Mouse (Mus musculus) E14TG2a.4 (cell line): ENCODE results near the gene Rbm39.

Source experiments
- CTCF ChIP-seq: conservative IDR thresholded peaks from 2 replicates; pipeline ENCODE4 v1.5.1; 2014; ENCODE audit warnings: low read length
- POU5F1 ChIP-seq: IDR thresholded peaks from 2 replicates; pipeline ENCODE4 v1.6.1; 2014; ENCODE audit warnings: low read length, borderline replicate concordance

- TF ChIP-seq CTCF, result no peak
- TF ChIP-seq POU5F1, result no peak
Measured at GRCm38 (mm10) chr2:156197129-156197911, 17.3 kb upstream of the Rbm39 start.
